Mouse (Mus musculus) left cerebral cortex, postnatal 36 days (tissue): ENCODE data around the gene Sbk1. TPM values are rescaled to one million over a fixed set of nuclear protein-coding genes. Genes with fewer than 3 reads are reported as not detected.

Source experiments
- DNase-seq, 2 experiments: peaks; one replicate each; pipeline ENCODE4 v3.0.0; 2021 to 2022; ENCODE audit warnings: low spot score in 2 of 2, mixed read lengths in 1 of 2
- intact Hi-C: fragments of 180-260 bp; cut with DNase I; formaldehyde crosslinking; loops from one replicate; pipeline ENCODE4 v1.15.1; 2025
- total RNA-seq, 2 experiments: library from RNA; stranded (reverse); gene quantifications; 2 replicates each; pipeline ENCODE4 v1.2.3; 2021

The Sbk1 gene
- total RNA-seq = 10 to 100 TPM; 65.2 to 69.9 TPM

GRCm38 (mm10) chr7:126271712-126272683 is at the start of gene Sbk1:
Gene Sbk1 (plus strand): TSS chr7:126272619.
- peak; percentile 91 to 96 for DNase-seq
- intact Hi-C loops = loop anchor here (5.0 kb wide), 1 partner anchor 230 kb away; the partner anchor contains the start of gene Atxn2l

DNA sequence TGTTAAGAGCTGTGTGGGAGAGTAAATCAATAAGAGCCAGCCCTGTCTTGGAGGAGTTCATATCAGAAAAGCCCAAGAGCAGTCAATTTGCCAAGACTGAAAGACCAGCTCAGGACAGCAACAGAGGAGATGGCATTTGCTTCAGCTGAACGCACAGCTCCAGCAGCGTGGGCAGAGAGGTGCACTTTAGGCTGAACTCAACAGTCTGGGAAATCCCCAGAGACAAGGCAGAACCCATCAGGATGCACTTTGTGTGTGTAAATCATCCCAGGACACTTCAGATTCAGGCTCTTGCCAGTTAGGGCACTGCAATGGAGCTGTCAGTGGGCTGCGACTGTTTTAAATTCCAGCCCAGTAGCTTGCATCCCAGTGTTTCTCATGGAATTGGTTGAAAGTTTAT is 49.7 kb upstream of the Sbk1 start:
- no peak for DNase-seq
- intact Hi-C loops = no loop called here

DNA sequence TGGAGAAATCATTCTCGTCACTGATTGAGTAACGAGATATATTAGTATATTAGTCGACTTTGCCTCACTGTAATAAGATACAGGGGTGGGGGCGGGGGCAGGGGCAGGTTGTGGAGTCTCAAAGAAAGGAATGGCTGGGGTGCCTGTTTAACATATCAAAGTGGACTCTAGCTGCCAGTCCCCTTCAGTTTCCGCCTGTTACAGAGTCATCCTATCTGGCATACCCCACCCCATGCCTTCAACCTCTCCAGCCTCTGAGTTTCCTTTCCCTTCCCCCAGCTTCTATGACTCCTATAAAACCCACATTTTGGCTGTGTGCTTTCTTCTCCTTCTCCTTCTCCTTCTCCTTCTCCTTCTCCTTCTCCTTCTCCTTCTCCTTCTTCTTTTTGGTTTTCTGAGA is 46.3 kb upstream of the Sbk1 start:
- DNase-seq = no peak
- intact Hi-C loops = no loop called here

DNA sequence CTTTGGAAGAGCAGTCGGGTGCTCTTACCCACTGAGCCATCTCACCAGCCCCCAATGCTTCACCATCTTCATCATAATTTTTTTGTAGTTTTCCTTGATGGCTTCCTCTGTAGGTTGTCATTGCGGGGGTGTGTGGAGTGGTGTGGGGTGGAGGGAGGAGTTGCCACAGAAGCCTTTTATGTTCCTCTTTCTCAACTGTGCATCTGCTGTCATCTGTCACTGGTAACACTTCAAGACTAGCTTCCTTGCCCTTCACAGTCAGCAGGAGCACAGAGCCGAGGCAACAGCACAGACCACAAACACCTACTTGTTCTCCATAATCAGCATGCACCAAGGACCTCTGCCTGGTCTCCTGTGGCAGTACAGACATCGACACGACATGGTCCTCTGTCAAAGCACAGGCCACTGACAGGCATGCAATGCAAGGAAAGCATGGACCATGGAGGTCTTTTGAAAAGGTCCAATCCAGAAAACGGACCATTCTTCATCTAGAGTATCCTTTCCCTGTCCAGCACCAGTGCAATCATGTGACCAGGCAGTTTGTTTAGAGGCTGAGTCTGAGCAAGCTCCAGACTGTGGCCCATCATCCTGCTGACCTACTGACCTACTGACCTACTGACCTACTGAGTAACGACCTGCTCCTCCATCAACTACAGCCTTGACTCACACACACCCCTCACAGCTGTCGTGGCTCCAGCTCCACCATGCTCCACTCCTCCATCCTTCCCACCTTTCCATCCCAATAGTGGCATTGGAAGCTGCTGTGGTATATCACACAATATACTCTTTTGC is 41.9 kb upstream of the Sbk1 start:
- no peak for DNase-seq

GRCm38 (mm10) chr7:126232345-126233071 is 39.9 kb upstream of the Sbk1 start:
- intact Hi-C loops = no loop called here
- no peak for DNase-seq

More for the DNA sequence above, 41.9 kb upstream of the Sbk1 start:
- intact Hi-C loops = no loop called here

DNA sequence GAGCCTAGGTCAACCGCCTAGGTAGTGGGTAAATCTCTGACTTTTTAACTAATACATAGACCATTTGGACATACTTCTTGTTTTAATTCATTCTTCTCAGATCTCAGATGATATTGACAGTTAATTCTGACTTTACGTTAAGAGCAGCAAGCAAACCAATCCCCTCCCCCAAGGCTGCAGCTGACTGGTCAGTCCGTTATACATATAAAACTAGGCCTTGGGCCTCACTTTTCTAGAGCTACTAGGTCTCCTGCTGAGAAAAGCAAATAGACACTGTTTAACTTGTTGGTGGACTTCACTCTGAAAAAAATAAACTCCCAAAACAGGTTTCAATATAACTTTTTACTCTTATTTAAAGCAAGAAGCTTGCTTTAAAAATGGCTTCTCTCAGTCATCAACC is 37.8 kb upstream of the Sbk1 start:
- intact Hi-C loops = no loop called here
- no peak for DNase-seq

DNA sequence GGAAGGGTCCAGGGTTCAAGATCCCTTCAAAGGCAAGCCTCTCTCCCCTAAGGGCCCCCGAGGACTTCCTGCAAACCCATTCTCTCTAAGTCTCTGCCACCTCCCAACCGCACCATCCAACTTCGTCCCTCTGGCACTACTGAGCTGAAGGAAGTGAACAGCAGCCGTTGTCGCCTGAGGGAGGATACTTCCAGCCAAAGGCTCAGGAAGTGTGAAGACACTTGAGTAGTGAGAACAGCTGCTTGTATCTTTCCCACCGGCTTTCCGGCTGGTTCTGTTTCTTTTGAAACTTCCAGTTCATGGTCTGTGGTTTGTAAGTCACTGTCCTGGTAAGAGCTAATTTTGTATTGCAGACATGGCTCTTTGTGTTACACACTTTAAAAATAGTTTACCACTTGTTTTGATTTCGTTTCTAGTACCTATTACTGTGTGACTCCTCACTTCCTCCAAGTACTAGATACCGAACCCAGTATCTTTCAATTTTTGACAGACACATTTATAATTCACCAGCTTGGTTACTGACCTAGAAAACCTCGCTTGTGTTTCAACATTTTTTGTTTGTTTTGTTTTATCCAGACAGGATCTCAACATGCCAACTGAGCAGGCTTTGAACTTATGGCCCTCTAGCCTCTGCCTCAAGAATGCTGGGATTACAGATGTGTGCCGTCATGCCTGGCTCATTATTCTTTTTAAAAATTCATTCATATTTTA is 36.2 kb upstream of the Sbk1 start:
- intact Hi-C loops = no loop called here
- peak; percentile 31 to 50 for DNase-seq

- peak; percentile 42 to 57 for DNase-seq
- intact Hi-C loops = no loop called here
Observed at GRCm38 (mm10) chr7:126236794-126237192, 35.6 kb upstream of the Sbk1 start.

- intact Hi-C loops = no loop called here
- no peak for DNase-seq
Observed at GRCm38 (mm10) chr7:126240814-126241360, 31.5 kb upstream of the Sbk1 start.

DNA sequence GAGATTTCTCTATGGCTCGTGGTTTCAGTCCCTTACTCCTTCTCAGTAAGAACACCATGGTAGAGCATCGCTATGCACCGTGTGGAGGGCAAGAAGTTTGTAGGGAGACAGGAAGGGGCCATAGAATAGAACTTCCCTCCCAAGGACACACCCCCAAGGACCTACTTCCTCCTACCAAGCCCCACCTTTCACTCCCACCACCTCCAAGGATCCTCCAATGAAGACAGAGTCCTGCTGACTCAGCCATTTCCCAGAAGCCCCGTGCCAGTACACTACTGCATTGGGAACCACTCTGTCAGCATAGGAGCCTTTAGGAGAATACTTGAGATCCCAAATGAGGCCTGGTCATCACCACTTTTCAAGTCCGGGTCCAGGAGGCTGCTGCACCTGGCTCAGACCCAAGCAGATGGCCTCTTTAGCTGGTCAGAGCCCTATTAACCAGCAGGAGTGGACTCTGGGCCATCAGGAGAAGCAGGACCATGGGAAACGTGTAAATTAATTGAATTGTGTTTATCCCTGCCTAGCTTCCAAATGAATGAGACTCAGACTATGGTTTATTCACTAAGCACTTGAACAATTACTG is 28.2 kb upstream of the Sbk1 start:
- intact Hi-C loops = no loop called here
- DNase-seq = no peak

DNA sequence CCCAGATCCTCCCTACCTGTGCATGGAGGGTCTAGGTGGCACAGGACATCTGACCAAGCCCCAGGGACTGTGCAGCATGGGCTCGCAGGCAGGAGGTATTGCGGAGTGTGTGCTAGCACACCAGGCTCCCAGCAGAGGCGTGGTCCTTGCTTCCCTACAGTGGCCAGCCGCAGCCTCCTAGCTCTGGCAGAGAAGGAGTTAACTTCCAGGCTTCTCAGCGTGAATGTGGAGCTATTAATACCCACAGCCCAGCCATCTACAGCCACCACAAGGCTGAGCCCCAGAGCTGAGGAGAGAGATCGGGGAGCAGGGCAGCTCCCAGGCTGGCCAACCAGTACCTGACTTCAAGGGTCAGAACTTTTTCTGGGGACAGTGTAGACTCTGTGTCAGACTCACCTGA is 24.3 kb upstream of the Sbk1 start:
- no peak for DNase-seq
- intact Hi-C loops = no loop called here

DNA sequence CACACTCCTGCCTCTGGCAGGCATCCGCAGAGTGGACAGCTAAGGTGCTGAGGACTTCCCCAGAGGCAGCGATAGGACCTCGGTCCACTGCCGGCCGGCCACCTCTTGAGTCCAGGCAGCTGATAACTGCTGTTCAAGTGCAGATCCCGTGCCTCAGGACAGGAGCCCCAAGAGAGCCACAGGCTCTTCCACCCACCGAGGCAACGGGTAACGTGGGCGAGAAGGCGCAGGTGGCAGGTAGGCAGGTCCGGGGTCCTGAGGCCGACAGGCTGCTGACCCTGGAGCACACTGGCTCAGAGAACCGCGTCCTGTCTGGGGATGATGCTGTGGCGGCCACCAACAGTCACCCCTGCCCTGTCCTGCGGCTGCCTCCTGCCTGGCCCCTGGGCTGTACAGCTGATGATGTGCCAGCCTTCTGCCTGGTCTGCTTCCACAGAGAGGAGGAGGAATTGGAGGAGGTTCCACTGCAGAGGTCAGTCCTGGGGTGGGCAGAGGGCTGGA is 23.7 kb upstream of the Sbk1 start:
- intact Hi-C loops = no loop called here

DNA sequence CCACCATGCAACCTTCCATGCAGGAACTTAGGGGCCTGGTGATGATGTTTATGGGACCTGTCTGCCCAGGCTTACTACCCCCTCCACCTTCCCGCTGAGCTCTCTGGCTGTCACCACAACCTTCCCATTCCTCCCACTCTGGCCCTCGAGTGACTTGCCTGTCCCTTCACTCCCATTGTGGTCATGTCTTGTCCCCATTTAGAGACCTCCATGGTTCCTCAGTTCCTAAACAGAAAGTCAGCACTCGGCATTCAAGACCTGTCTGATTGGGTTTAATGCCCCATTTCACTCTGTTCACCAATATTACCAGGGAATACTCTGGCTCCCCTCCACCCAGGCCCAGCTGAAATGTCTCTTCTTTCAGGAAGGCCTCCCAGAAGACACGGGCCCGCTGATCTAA is 23.3 kb upstream of the Sbk1 start:
- DNase-seq = no peak
- intact Hi-C loops = no loop called here

More for the DNA sequence above, 23.7 kb upstream of the Sbk1 start:
- DNase-seq = no peak

DNA sequence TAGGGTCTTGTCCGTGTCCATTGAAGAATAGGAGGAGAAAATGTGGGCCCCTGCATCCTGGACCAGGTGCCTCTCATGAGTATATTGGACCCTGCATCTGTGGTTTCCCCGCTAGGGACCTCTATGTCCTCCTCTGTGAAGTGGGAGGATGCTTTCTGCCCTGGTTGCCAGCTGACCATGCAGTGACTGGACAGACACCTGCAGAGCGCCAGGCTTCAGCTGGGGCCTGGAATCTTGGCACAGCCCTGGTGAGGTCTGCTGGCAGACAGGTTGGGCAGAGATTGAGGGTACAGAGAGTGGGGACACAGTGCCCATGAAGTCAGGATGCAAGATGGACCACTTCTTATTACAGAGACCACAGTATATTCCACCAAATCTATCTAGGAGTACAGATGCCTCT is 22.4 kb upstream of the Sbk1 start:
- no peak for DNase-seq
- intact Hi-C loops = no loop called here

DNA sequence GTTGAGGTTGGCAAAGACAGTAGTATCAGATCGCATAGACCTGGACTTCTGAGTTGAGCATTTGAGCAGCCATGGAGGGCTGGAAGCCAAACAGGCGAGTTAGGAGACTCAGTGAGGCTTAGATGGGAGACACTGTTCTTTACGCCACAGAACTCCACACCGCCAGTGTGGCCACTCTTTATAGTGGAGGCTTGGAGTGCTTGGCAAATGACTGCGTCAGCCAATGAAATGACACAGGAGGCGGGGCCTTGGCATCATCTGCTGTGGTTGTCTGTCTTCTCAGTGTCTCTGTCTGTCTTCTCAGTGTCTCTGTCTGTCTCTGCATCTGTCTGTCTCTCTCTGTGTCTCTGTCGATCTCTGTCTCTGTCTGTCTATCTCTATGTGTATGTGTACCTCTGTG is 21.9 kb upstream of the Sbk1 start:
- intact Hi-C loops = no loop called here
- no peak for DNase-seq

GRCm38 (mm10) chr7:126251698-126252097 is 20.7 kb upstream of the Sbk1 start:
- intact Hi-C loops = no loop called here
- DNase-seq = no peak

- intact Hi-C loops = no loop called here
- DNase-seq = no peak
Observed at GRCm38 (mm10) chr7:126252230-126252629, 20.2 kb upstream of the Sbk1 start.
